10 mouse cellular contexts compared by ENCODE assay signal in the genomic region with DNA sequence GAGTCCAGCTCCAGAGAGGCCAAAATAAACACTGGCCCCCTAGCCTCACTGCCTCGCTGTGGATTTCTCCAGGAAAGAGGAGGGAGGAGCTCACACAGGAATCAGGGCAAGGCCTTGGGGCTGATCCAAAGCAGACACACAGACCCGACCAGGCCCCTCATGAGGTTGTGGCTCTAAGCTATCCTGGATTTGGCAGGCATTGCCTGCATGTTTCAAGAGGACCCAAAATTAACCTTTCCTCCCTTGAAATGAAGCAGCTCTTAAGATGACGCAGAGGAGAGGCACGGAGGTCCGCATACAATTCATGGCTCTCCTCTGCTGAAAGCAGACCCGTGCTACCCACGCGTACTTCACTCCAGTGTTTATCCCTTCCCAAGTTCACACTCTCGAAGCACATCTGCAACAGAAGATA. TPM values are rescaled to one million over a fixed set of nuclear protein-coding genes. Genes with fewer than 3 reads are reported as not detected.
DNase-seq lines count a peak whose midpoint lies in the region; ATAC-seq and TF ChIP-seq lines count a peak whose summit lies in the region.
"Had no signal": no experiment of that assay in that cellular context is flagged by ENCODE, and none has a peak within 500 bp of the region (broad histone marks: within the 10 kb centered on the region; RNA-seq: fewer than 3 reads in every experiment).

No protein-coding gene starts in this region.

- H3K27ac ChIP-seq in limb, embryonic 13.5 days = peak overlapping the region; percentile 12; the same call in 1 of the 2 replicates
- H3K27ac ChIP-seq in limb, embryonic 10.5 days = no peak overlapping the region
- peak overlapping the region; percentile 71 for H3K27ac ChIP-seq in heart, embryonic 13.5 days (replicated peaks)
- H3K27ac ChIP-seq in stomach, postnatal 0 days (replicated peaks) = no peak overlapping the region; the same call in 1 of the 2 replicates
- H3K27ac ChIP-seq: limb, embryonic 12.5 days had no signal

- H3K4me3 ChIP-seq in limb, embryonic 13.5 days = no peak overlapping the region
- no peak overlapping the region for H3K4me3 ChIP-seq in limb, embryonic 10.5 days
- H3K4me3 ChIP-seq in heart, embryonic 13.5 days = no peak overlapping the region
- no peak overlapping the region for H3K4me3 ChIP-seq in stomach, postnatal 0 days (ENCODE audit: low read depth, low read length)
- H3K4me3 ChIP-seq: limb, embryonic 12.5 days had no signal

- peaks cover 5% of the 10 kb centered on the region; the same call in 1 of the 2 replicates for H3K9me3 ChIP-seq in limb, embryonic 13.5 days
- H3K9me3 ChIP-seq in limb, embryonic 10.5 days (replicated peaks) = no peaks in the 10 kb centered on the region
- peaks cover under 1% of the 10 kb centered on the region; the same call in 1 of the 2 replicates for H3K9me3 ChIP-seq in heart, embryonic 13.5 days
- H3K9me3 ChIP-seq in stomach, postnatal 0 days (ENCODE audit: control insufficient read depth, low read length) = no peaks in the 10 kb centered on the region

- no peak for DNase-seq in limb, embryonic 10.5 days (ENCODE audit: low spot score)
- DNase-seq in kidney, postnatal 36 days = peak; percentile 68 to 73
- DNase-seq in stomach, postnatal 0 days (ENCODE audit: low spot score) = peak; percentile 32
- DNase-seq in cerebellum, postnatal 25 days = no peak
- no peak for DNase-seq in thymus, postnatal 10 days (ENCODE audit: low spot score in 2 of 2)
- DNase-seq in layer of hippocampus, postnatal 14 days (ENCODE audit: low spot score in 2 of 2) = no peak
- DNase-seq: cerebellum, postnatal 36 days had no signal

- H3K27me3 ChIP-seq in limb, embryonic 13.5 days = no peaks in the 10 kb centered on the region
- H3K27me3 ChIP-seq in limb, embryonic 10.5 days (ENCODE audit: low read depth, poor library complexity, severe bottlenecking) = no peaks in the 10 kb centered on the region
- H3K27me3 ChIP-seq in heart, embryonic 13.5 days (replicated peaks) = no peaks in the 10 kb centered on the region
- no peaks in the 10 kb centered on the region for H3K27me3 ChIP-seq in stomach, postnatal 0 days (ENCODE audit: control insufficient read depth, insufficient read depth, low read length)
- H3K27me3 ChIP-seq: limb, embryonic 12.5 days had no signal

- no peak for TF ChIP-seq CTCF in stomach, postnatal 0 days (IDR thresholded peaks at IDR 0.05; ENCODE audit: low read depth)

- no peak for TF ChIP-seq EP300 in stomach, postnatal 0 days (optimal IDR thresholded peaks at IDR 0.05)

- no peak overlapping the region for H3K9ac ChIP-seq in limb, embryonic 13.5 days
- no peak overlapping the region for H3K9ac ChIP-seq in heart, embryonic 13.5 days
- H3K9ac ChIP-seq in stomach, postnatal 0 days (ENCODE audit: low read length) = no peak overlapping the region
- H3K9ac ChIP-seq: limb, embryonic 12.5 days had no signal

- H3K36me3 ChIP-seq in limb, embryonic 13.5 days = peaks cover 24% of the 10 kb centered on the region
- H3K36me3 ChIP-seq in limb, embryonic 10.5 days = peaks cover 33% of the 10 kb centered on the region
- no peaks in the 10 kb centered on the region for H3K36me3 ChIP-seq in heart, embryonic 13.5 days
- 0 out of 2 replicates have a peak, but pooled peaks cover 2% of the 10 kb centered on the region for H3K36me3 ChIP-seq in stomach, postnatal 0 days (ENCODE audit: control insufficient read depth, insufficient read depth, low read length)

- H3K4me1 ChIP-seq in limb, embryonic 13.5 days = peaks cover 32% of the 10 kb centered on the region
- peaks cover 3% of the 10 kb centered on the region; the same call in 1 of the 2 replicates for H3K4me1 ChIP-seq in limb, embryonic 10.5 days
- H3K4me1 ChIP-seq in heart, embryonic 13.5 days = peaks cover 32% of the 10 kb centered on the region
- no peaks in the 10 kb centered on the region for H3K4me1 ChIP-seq in stomach, postnatal 0 days (replicated peaks; ENCODE audit: control insufficient read depth, insufficient read depth)

- 54% methylated on average over 9 of the region's 9 CpGs for WGBS in limb, embryonic 13.5 days
- WGBS in limb, embryonic 10.5 days = 66% methylated on average over 9 of the region's 9 CpGs
- 27% methylated on average over 9 of the region's 9 CpGs for WGBS in heart, embryonic 13.5 days
- WGBS in stomach, postnatal 0 days = 22% methylated on average over 9 of the region's 9 CpGs

- peak; percentile 79 for ATAC-seq in limb, embryonic 13.5 days (ENCODE audit: low FRiP score, low read depth)
- peak; percentile 69 for ATAC-seq in heart, embryonic 13.5 days (ENCODE audit: extremely low read depth, insufficient number of reproducible peaks, low FRiP score, low TSS enrichment)
- peak; percentile 84; the same call in 1 of the 2 replicates for ATAC-seq in stomach, postnatal 0 days (ENCODE audit: low FRiP score, low TSS enrichment)

- peak overlapping the region; percentile 5; the same call in 1 of the 2 replicates for H3K4me2 ChIP-seq in limb, embryonic 13.5 days (replicated peaks)
- H3K4me2 ChIP-seq in heart, embryonic 13.5 days = peak overlapping the region; percentile 37; the same call in 1 of the 2 replicates
- H3K4me2 ChIP-seq in stomach, postnatal 0 days (replicated peaks; ENCODE audit: low read depth) = no peak overlapping the region
- H3K4me2 ChIP-seq: limb, embryonic 12.5 days had no signal

RNA-seq across cellular contexts. Expression of gene Ddr2, which starts 46.5 kb away (rescaled TPM):
- polyA plus RNA-seq in limb, embryonic 13.5 days (2015; fragmentation: Nextera tagmentation; extraction: Ambion mirVana) = 115 and 122 TPM in 2 replicates
- 68.4 and 91.8 TPM in 2 replicates for polyA plus RNA-seq in limb, embryonic 10.5 days (2016; fragmentation: Nextera tagmentation; extraction: Ambion mirVana)
- polyA plus RNA-seq in heart, embryonic 13.5 days (2015; fragmentation: Nextera tagmentation; extraction: Ambion mirVana) = 9.1 and 11.2 TPM in 2 replicates
- polyA plus RNA-seq in stomach, postnatal 0 days (2015; fragmentation: Nextera tagmentation; extraction: Ambion mirVana) = 22.9 and 25.8 TPM in 2 replicates
- 1 to 10 TPM; 6.3 to 9.2 TPM for total RNA-seq in layer of hippocampus, postnatal 14 days (2021)

Comparison
In these comparisons a context has a peak if more than half of its experiments do, and no peak if none do; other contexts are left out.
1. H3K27ac ChIP-seq: peak in limb, embryonic 13.5 days (single experiment) and heart, embryonic 13.5 days (single experiment); none in limb, embryonic 10.5 days (single experiment) and stomach, postnatal 0 days (single experiment).
2. DNase-seq: peak in kidney, postnatal 36 days (2 of 2) and stomach, postnatal 0 days (single experiment); none in limb, embryonic 10.5 days (single experiment), cerebellum, postnatal 25 days (0 of 2), thymus, postnatal 10 days (0 of 2) and layer of hippocampus, postnatal 14 days (0 of 2).
3. Peak in every context shown above with its lines, with median percentiles within 50 percentile points of each other: ATAC-seq.